Mouse (Mus musculus) mature B cell (primary cell): Measurements from ENCODE around the gene Rpp38.

Experiments used
- in situ Hi-C: fragments of 300-500 bp; cut with MboI; formaldehyde crosslinking; loops from 2 replicates; pipeline ENCODE4 v1.14.3; 2019

Gene Rpp38

DNA sequence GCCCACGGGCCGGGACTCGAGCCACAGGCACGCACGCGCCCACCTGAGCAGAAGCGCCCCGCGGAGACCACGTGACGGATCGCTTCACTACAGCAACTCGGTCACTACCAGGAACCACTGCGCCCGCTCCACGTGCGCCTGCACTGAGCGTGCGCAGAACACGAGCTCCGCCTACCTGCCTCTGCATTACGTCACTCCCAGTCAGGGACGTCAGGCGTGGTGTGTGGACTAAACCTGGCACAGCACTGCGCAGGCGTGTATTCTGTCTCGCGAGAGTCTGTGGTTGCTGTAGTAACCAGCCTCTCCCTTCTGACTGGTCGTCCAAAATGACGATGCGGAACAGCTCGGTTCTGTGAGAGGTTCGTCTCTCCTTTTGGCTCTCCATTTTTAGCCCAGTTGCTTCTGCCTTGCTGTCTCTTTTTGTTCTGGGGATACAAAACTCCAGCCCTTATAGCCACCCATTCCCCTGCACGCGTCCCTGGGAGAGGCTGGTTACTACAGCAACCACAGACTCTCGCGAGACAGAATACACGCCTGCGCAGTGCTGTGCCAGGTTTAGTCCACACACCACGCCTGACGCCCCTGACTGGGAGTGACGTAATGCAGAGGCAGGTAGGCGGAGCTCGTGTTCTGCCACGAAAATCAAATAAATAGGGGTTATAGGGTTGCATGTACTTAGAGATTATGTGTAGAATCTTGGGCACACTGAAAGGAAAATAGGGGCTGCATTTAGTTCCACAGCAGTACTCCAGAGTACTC is at the start of gene Rpp38:
Gene Rpp38, minus strand, starts transcription at position 160 of the 759 bp plus-strand sequence.
- in situ Hi-C loops, result loop anchor here (10.0 kb wide), 2 partner anchors 92 to 462 kb away; partner anchors contain the start of genes Dclre1c and Meig1

DNA sequence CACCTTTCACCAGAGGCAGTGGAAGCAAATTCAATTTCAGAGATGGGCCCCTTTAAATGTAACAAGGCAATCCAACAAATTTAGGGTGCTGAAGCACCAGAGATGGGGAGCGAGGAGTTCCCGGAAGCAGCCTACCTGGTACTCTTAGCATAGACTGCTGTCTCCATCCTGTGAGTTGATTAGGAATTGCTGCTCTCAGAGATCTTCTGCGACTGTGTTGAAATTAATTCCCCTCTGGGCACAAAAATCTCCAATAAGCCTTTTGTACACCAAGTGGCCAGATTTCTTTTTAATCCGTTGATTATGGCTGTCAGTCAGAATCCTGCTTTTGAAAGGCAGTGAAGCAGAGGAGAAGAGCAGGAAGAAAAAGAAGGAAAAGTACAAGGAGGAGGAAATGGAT is 32.7 kb upstream of the Rpp38 start:
- in situ Hi-C loops, result no loop called here

- in situ Hi-C loops, result no loop called here
Observed at GRCm38 (mm10) chr2:3361067-3361466, 28.6 kb upstream of the Rpp38 start.

DNA sequence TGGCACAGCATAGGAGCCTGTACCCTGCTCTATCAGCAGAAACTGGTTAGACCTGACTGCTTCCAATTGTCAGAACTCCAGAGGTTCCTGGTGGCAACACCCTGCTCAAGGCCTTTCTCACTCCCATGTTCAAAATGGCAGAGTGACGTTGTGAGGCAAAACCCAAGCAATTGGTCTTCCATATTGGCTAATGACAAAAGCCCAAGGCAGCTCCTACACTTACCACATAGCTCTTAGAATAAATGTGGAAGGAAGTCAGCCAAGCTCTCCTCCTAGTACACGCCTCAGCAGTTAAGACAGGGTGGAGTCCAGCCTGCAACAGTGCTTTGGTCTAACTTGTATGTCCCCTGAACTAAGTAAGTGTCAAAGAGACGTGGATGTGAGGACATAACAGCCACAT is 25.4 kb upstream of the Rpp38 start:
- in situ Hi-C loops, result no loop called here

DNA sequence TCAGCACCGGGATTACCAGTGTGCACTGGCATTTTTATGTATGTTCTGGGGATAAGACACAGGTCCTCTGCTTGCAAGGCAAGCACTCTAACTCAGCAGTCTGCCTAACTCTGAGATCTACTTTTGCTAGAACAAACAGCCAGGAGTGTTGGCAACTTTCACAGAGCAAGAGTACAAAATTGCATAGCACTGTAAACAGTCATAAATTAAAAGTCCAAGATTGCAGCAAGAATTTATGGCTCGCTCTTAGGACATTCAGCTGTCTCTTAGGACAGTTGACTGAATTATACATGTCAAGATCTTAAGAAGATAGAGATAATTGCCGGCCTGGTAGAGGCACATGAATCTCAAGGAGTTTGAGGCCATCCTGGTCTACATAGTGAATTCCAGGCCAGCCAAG is 23.9 kb upstream of the Rpp38 start:
- in situ Hi-C loops, result no loop called here

DNA sequence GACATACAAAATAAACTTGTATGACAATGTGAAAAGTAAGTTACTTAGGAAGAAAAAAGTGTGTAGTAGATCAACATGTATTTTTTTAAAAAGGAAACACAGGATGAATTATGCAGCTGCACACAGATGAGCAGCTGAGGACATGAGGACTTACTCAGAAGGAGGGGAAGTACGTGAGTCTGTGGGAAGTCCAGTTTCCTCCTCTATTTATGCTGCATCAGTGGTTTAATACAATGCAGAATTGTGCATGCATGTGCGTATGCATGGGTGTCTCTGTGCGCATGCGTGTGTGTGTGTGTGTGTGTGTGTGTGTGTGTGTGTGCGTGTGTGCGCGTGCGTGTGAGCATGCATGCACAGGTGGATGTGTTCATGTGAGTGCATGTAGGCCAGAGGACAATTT is 23.4 kb upstream of the Rpp38 start:
- in situ Hi-C loops, result no loop called here

GRCm38 (mm10) chr2:3353160-3353559 is 20.7 kb upstream of the Rpp38 start:
- in situ Hi-C loops, result no loop called here

GRCm38 (mm10) chr2:3348919-3349318 is 16.5 kb upstream of the Rpp38 start:
- in situ Hi-C loops, result no loop called here

DNA sequence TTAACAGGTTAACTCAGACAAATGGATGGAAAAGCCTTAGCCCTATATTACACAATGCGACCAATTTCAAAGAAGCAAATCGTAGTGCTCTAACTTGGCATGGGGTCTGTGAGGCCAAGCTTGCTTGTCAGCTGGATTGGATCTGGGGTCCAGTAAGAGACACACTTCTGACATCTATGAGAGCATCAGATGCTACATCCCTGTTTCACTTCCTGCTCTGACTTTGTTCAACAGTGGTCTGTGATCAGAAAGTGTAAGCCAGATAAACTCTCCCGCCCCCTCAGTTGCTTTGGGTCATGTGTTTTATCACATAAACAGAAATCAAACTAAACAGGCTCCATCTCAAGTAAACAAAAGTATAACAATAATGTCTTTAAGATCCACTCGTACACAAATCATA is 16.0 kb upstream of the Rpp38 start:
- in situ Hi-C loops, result no loop called here

DNA sequence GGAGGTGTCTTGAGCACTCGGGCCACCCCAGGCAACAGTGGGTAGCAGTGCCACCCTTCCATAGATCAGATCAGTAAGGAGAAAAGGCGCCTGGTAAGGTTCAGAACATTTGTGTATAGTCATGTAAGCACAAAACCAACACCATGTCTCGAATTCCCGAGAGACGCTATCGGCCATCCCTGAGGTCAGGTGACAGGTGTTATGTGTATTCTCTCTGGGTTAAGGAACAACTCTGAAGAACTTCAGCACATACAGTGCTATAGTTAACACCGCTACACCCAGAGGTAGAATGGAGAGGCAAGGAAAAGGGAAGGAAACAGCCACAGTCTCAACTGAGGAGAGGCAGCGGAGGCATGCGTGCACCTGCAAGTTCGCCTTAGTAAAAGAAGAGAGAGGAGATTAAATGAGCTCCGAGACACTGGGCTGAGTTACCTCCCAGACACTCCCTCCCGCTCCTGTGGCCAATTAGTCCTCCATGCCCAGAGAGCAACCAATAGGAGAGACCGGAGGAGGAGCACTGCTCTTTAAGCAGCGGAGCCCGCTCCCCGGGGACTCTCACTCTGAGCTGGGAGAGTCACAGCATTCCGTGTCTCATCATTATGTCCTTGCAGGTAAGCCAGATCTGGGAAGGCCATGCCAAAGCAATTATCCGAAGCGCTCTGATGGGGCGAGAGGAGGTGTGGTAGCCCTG is 3.3 kb upstream of the Rpp38 start, which contains the start of gene Acbd7:
Gene Acbd7, plus strand, starts transcription at position 558 of the 691 bp plus-strand sequence.
- in situ Hi-C loops, result loop anchor here (10.0 kb wide), 2 partner anchors 89 to 459 kb away; partner anchors contain the start of genes Dclre1c and Meig1

DNA sequence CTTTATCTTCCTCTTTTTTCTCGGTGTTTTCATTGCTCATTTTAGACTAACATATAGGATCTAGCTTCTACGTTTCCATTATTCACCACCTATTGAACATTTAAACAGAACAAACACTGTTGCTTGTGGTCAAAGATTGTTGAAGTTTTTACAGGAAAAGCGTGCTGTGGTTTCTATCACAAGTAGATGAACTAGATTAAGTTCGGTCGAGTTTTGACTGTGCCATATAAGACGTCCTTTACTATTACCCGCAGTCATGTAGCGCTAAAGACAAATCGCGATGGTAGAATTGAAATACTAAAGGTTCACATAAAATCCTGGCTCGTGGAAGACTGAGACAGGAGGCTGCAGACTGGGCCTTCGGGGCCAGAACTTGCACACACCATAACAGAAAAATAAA is 1.3 kb upstream of the Rpp38 start:
- in situ Hi-C loops, result loop anchor here (10.0 kb wide), 2 partner anchors 91 to 461 kb away; partner anchors contain the start of genes Dclre1c and Meig1

DNA sequence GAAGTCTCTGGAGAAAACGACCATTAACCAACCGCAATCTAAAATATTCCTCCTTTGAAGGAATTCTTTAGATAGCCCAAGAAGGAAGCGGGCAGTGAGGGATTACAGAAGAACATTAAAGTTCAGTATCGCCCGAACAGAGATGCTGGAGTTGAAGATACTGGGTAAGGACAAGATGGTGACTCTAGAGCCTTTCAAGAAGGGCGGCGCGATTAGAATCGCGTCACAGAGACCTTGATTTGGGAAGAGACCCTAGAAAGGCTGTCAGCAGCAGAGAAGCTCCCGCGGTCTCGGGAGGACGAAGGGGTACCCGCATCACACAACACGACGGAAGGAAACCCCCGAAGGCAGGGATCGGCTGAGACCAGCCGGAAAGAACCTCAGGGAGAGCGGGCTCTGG is 387 bp downstream of the Rpp38 start:
- in situ Hi-C loops, result loop anchor here (10.0 kb wide), 2 partner anchors 93 to 463 kb away; partner anchors contain the start of genes Dclre1c and Meig1

- in situ Hi-C loops, result loop anchor here (10.0 kb wide), 2 partner anchors 94 to 464 kb away; partner anchors contain the start of genes Dclre1c and Meig1
Observed at GRCm38 (mm10) chr2:3331071-3331703, 1.3 kb downstream of the Rpp38 start.

DNA sequence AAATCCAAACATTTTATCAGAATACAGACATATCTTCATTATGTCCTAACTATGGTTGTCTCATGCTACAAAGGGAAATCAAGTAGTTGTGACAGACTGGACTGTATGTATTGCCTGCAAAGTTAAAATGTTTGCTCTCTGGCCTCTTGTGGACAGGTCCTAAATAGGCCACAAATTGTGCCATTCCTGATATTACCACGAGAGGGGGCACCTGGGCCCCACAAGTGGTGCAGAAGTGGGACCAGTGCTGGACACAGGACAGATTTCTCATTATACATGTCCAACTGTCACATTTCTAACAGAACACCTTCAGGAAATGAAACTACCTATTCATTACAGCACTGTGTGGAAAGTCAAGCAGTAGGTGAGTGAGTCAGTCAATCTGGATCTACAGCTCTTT is 5.1 kb downstream of the Rpp38 start:
- in situ Hi-C loops, result loop anchor here (5.0 kb wide), 1 partner anchor 35 kb away; no protein-coding TSS in a partner anchor

GRCm38 (mm10) chr2:3326547-3326946 is 5.9 kb downstream of the Rpp38 start:
- in situ Hi-C loops, result loop anchor here (5.0 kb wide), 1 partner anchor 34 kb away; no protein-coding TSS in a partner anchor

- in situ Hi-C loops, result loop anchor here (5.0 kb wide), 1 partner anchor 32 kb away; no protein-coding TSS in a partner anchor
Observed at GRCm38 (mm10) chr2:3324381-3325130, 7.9 kb downstream of the Rpp38 start.

- in situ Hi-C loops, result no loop called here
Observed at GRCm38 (mm10) chr2:3323132-3323531, 9.3 kb downstream of the Rpp38 start.

DNA sequence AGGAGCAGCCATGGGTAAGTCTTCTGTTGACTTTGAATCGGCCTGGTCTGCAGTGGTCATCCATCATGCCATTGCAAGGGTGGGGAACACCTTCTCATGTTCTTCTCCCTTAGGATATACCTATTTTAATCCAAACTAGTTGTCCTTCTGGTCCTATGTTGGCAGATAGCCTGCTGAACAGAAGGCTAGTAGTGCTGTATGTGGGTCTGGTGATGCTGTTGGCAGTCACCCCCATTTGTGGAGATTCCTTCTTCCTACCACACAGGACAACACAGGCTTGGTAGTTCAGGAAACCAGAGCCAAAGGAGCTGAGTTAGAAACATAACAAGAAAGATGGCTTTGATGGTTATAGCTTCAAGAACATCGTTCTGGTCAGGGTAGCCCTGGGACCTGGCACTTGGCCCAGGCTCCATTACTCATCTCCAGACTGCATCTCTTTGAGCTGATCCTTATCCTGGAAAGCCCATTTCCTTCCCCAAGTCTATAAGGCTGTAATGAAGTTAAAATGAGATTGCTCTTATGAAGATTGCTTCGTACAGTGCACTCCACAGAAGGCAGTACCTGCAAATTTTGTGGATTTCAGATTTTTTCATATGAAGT is 26.9 kb downstream of the Rpp38 start:
- in situ Hi-C loops, result no loop called here

DNA sequence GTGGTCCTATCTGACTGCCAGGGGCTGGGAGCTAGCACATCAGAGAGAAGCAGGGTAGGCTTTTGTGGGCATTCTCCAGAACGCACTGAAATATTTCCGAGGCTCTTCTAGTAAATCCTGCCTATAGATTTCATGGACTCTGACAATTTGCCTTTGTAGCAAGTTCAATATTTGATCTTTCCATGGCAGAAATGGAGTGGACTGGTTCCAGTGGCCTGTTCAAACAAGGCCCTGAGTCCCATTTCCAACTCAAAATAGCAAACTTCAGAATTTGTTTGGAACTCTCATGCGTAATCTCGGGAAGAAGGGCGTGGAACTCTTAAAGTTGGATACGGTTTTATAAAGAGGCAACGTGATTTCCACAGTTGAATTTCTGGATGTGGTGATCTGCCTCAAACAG is 36.6 kb downstream of the Rpp38 start:
- in situ Hi-C loops, result no loop called here

- in situ Hi-C loops, result loop anchor here (5.0 kb wide), 1 partner anchor 35 kb away; no protein-coding TSS in a partner anchor
Observed at GRCm38 (mm10) chr2:3292170-3292569, 40.3 kb downstream of the Rpp38 start.

DNA sequence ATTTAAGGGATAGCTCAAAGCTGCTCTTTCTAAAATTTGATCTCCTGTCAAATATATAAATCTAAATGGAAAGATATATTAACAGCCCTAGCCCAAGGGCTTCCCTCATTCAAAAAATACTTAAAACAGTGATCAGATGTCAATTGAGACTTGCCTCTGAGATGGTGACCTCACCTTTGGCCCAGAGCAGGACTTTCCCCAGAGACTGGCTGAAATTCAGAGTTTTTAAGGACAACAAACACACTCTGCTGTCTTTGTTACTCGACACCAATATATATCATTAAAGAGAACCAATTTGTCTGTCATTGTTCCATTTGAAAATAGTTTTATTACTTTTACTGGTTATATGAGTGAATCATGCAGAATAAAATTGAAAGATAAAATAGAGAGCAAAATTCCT is 42.9 kb downstream of the Rpp38 start:
- in situ Hi-C loops, result no loop called here
